27 mouse cellular contexts compared by ENCODE assay signal in genomic region chr17:55292656-55293055, GRCm38 (mm10).
DNase-seq lines count a peak whose midpoint lies in the region; ATAC-seq and TF ChIP-seq lines count a peak whose summit lies in the region.
"Had no signal": no experiment of that assay in that cellular context is flagged by ENCODE, and none has a peak within 500 bp of the region (broad histone marks: within the 10 kb centered on the region; RNA-seq: fewer than 3 reads in every experiment).

No protein-coding gene starts in this region.

- peak overlapping the region; percentile 77 for H3K27ac ChIP-seq in left cerebral cortex, adult 2 months
- H3K27ac ChIP-seq: embryonic facial prominence, embryonic 12.5 days; embryonic facial prominence, embryonic 15.5 days; heart, embryonic 15.5 days; hindbrain, embryonic 10.5 days; hindbrain, embryonic 13.5 days; intestine, embryonic 15.5 days had no signal

- TF ChIP-seq CTCF in left cerebral cortex, adult 2 months (IDR thresholded peaks at IDR 0.05) = no peak

- intact Hi-C loops in left cerebral cortex, adult 2 months (cut with DNase I) = loop anchor here (5.0 kb wide), 2 partner anchors 155 to 225 kb away; partner anchors contain the start of gene St6gal2
- intact Hi-C loops in left cerebral cortex, postnatal 10 days (cut with DNase I) = loop anchor here (10.0 kb wide), 1 partner anchor 152 kb away; the partner anchor contains the start of gene St6gal2

- peak; percentile 39 to 65 for DNase-seq in frontal cortex, postnatal 36 days (ENCODE audit: low spot score in 2 of 2)
- DNase-seq in frontal cortex, postnatal 25 days (ENCODE audit: low spot score in 2 of 2) = no peak
- DNase-seq in left cerebral cortex, adult 2 months (ENCODE audit: extremely low spot score in 1 of 2, low spot score in 2 of 2) = no peak
- no peak for DNase-seq in left cerebral cortex, postnatal 10 days (ENCODE audit: extremely low spot score in 1 of 2, low spot score in 2 of 2)
- DNase-seq in brain, adult 2 months (ENCODE audit: low read depth, low spot score) = peak; percentile 82
- DNase-seq in left cerebral cortex, adult 9 months (ENCODE audit: low spot score in 2 of 2) = peak; percentile 37 to 47
- DNase-seq: adrenal gland, postnatal 10 days; adrenal gland, postnatal 36 days; cerebellum, adult 11 months; cerebellum, adult 2 months; cerebellum, adult 9-11 months; cerebellum, postnatal 25 days; forebrain, postnatal 0 days; gastrocnemius, postnatal 25 days; heart, adult 18-20 months; heart, postnatal 10 days; heart, postnatal 36 days had no signal

- ATAC-seq in activated CD4-positive, CD25-positive, alpha-beta regulatory T cell, adult 4 months = no peak
- ATAC-seq: forebrain, embryonic 14.5 days; forebrain, postnatal 0 days; hindbrain, embryonic 16.5 days; intestine, embryonic 15.5 days had no signal

- no peak overlapping the region for H3K4me3 ChIP-seq in left cerebral cortex, adult 2 months
- H3K4me3 ChIP-seq: embryonic facial prominence, embryonic 12.5 days; embryonic facial prominence, embryonic 15.5 days; heart, embryonic 12.5 days; heart, embryonic 15.5 days; hindbrain, embryonic 10.5 days; hindbrain, embryonic 13.5 days; intestine, embryonic 15.5 days had no signal

Comparison
In these comparisons a context has a peak if more than half of its experiments do, and no peak if none do; other contexts are left out.
1. DNase-seq: peak in frontal cortex, postnatal 36 days (2 of 2), brain, adult 2 months (single experiment) and left cerebral cortex, adult 9 months (2 of 2); none in frontal cortex, postnatal 25 days (0 of 2), left cerebral cortex, adult 2 months (0 of 2) and left cerebral cortex, postnatal 10 days (0 of 2).